9 mouse cellular contexts compared by ENCODE assay signal in the genomic region with DNA sequence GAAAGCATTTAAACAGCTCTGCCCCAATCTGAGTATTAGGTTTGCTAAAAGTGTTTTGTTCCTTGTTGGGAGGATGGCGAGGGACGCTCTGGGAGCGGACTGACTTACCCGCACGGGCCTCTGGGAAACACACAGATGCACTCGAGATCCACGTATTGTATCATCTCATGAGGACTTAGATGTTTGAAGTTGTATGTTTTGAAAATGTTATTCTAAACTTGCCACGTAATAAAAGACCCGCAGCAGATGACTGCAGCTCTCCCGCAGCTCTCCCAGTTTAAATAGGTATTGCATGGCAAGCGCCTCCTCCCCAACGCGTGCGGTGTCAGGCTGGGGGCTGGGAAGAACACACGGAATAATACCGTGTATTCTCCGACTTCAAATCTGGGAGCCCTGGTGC. TPM values are rescaled to one million over a fixed set of nuclear protein-coding genes. Genes with fewer than 3 reads are reported as not detected.
A peak's percentile ranks its signal among the peaks of the same experiment; 100 is the strongest.
DNase-seq lines count a peak whose midpoint lies in the region; ATAC-seq and TF ChIP-seq lines count a peak whose summit lies in the region.
"Had no signal": no experiment of that assay in that cellular context is flagged by ENCODE, and none has a peak within 500 bp of the region (broad histone marks: within the 10 kb centered on the region; RNA-seq: fewer than 3 reads in every experiment).

No protein-coding gene starts in this region.

- H3K4me3 ChIP-seq in gastrocnemius, adult 2 months = peak overlapping the region; percentile 42
- no peak overlapping the region for H3K4me3 ChIP-seq in liver, embryonic 14.5 days (ENCODE audit: insufficient read depth in 1 of 2, low read depth in 2 of 2, low read length in 2 of 2)

- peaks cover 3% of the 10 kb centered on the region; the same call in 1 of the 2 replicates for H3K27me3 ChIP-seq in liver, embryonic 14.5 days (ENCODE audit: control insufficient read depth, insufficient read depth, low read length)

- H3K9me3 ChIP-seq in liver, embryonic 14.5 days (ENCODE audit: control insufficient read depth, low read length) = no peaks in the 10 kb centered on the region

- peak overlapping the region; percentile 30 for H3K4me2 ChIP-seq in liver, embryonic 14.5 days (ENCODE audit: low read depth)

- no peak for TF ChIP-seq EP300 in liver, embryonic 14.5 days (IDR thresholded peaks at IDR 0.05; ENCODE audit: low read depth)

- no peak overlapping the region for H3K9ac ChIP-seq in liver, embryonic 14.5 days (replicated peaks)

- WGBS in liver, embryonic 14.5 days (ENCODE audit: insufficient replicate concordance) = 12% methylated on average over 17 of the region's 17 CpGs

- DNase-seq in gastrocnemius, adult 2 months = no peak
- no peak for DNase-seq in gastrocnemius, postnatal 4 days (ENCODE audit: low spot score in 2 of 2)
- DNase-seq in thymus, postnatal 4 days = peak; percentile 36
- no peak for DNase-seq in thymus, postnatal 36 days
- no peak for DNase-seq in liver, embryonic 14.5 days (ENCODE audit: low read depth in 3 of 3, low spot score in 3 of 3)
- no peak for DNase-seq in adrenal gland, adult (ENCODE audit: inconsistent age in 2 of 2, low spot score in 1 of 2)
- no peak for DNase-seq in right cerebral cortex, postnatal 25 days

- ATAC-seq in liver, embryonic 14.5 days (ENCODE audit: insufficient read depth) = no peak
- ATAC-seq in activated CD4-positive, CD25-positive, alpha-beta regulatory T cell, adult 4 months = no peak

- H3K27ac ChIP-seq in gastrocnemius, adult 2 months = no peak overlapping the region
- H3K27ac ChIP-seq in liver, embryonic 14.5 days = no peak overlapping the region
- H3K27ac ChIP-seq: macrophage had no signal

- no peak for TF ChIP-seq CTCF in gastrocnemius, adult 2 months (IDR thresholded peaks at IDR 0.05)
- no peak for TF ChIP-seq CTCF in liver, embryonic 14.5 days (IDR thresholded peaks at IDR 0.05; ENCODE audit: low read depth)

- intact Hi-C loops in gastrocnemius, adult 2 months (cut with DNase I) = no loop called here

- no peaks in the 10 kb centered on the region for H3K36me3 ChIP-seq in liver, embryonic 14.5 days (replicated peaks; ENCODE audit: control insufficient read depth, insufficient read depth, low read depth)

- no peaks in the 10 kb centered on the region for H3K4me1 ChIP-seq in liver, embryonic 14.5 days (replicated peaks; ENCODE audit: control insufficient read depth in 2 of 2, insufficient read depth in 2 of 2, low read length in 1 of 2)

RNA-seq across cellular contexts. Expression of a gene that starts 33.0 kb away (rescaled TPM):
- 10 to 100 TPM; 13.1 to 13.2 TPM for total RNA-seq in gastrocnemius, adult 2 months (2021)
- 10 to 100 TPM; 46.0 to 50.8 TPM for total RNA-seq in gastrocnemius, postnatal 4 days (2021)
- 7.9 and 8.5 TPM in 2 replicates for polyA plus RNA-seq in liver, embryonic 14.5 days (2012; rRNA removed)
- 8.1 and 10.2 TPM in 2 replicates for polyA plus RNA-seq in liver, embryonic 14.5 days (2014; fragmentation: Nextera tagmentation; extraction: Ambion mirVana)
- polyA plus RNA-seq in activated CD4-positive, CD25-positive, alpha-beta regulatory T cell, adult 4 months (2017; shearing (Covaris generic)) = 10 to 100 TPM; 16.6 to 21.0 TPM
